Mouse (Mus musculus) thymus, postnatal 25 days (tissue): Measurements from ENCODE around the gene Nptx1.

Experiments
- DNase-seq: peaks from one replicate; pipeline ENCODE4 v3.0.0; 2022

Gene Nptx1

GRCm38 (mm10) chr11:119550546-119551335, 3.2 kb upstream of the Nptx1 start:
- no peak for DNase-seq

- DNase-seq = no peak
Measured at GRCm38 (mm10) chr11:119549371-119549811, 1.8 kb upstream of the Nptx1 start.

- DNase-seq = peak; percentile 12
Measured at GRCm38 (mm10) chr11:119548741-119549370, 1.3 kb upstream of the Nptx1 start.

- DNase-seq = no peak
Measured at GRCm38 (mm10) chr11:119547951-119548591, 518 bp upstream of the Nptx1 start.

- no peak for DNase-seq
Measured at GRCm38 (mm10) chr11:119546496-119547182, 914 bp downstream of the Nptx1 start.

GRCm38 (mm10) chr11:119545741-119546495, 1.6 kb downstream of the Nptx1 start:
- no peak for DNase-seq

- DNase-seq = no peak
Measured at GRCm38 (mm10) chr11:119545281-119545680, 2.3 kb downstream of the Nptx1 start.

- no peak for DNase-seq
Measured at GRCm38 (mm10) chr11:119544518-119545105, 2.9 kb downstream of the Nptx1 start.

- DNase-seq = no peak
Measured at GRCm38 (mm10) chr11:119543816-119544517, 3.6 kb downstream of the Nptx1 start.

- no peak for DNase-seq
Measured at GRCm38 (mm10) chr11:119542886-119543285, 4.7 kb downstream of the Nptx1 start.

- DNase-seq = no peak
Measured at GRCm38 (mm10) chr11:119542371-119542770, 5.2 kb downstream of the Nptx1 start.

- no peak for DNase-seq
Measured at GRCm38 (mm10) chr11:119541082-119541481, 6.5 kb downstream of the Nptx1 start.

- DNase-seq = no peak
Measured at GRCm38 (mm10) chr11:119540560-119540959, 7.0 kb downstream of the Nptx1 start.

GRCm38 (mm10) chr11:119539944-119540343, 7.6 kb downstream of the Nptx1 start:
- no peak for DNase-seq

- DNase-seq = no peak
Measured at GRCm38 (mm10) chr11:119533745-119534144, 13.8 kb downstream of the Nptx1 start.

GRCm38 (mm10) chr11:119532460-119532859, 15.1 kb downstream of the Nptx1 start:
- no peak for DNase-seq

- no peak for DNase-seq
Measured at GRCm38 (mm10) chr11:119528930-119529329, 18.6 kb downstream of the Nptx1 start.

- DNase-seq = no peak
Measured at GRCm38 (mm10) chr11:119526068-119526966, 21.2 kb downstream of the Nptx1 start.

- peak; percentile 84 for DNase-seq
Measured at GRCm38 (mm10) chr11:119524545-119524949, 23.0 kb downstream of the Nptx1 start.

GRCm38 (mm10) chr11:119523392-119523791, 24.2 kb downstream of the Nptx1 start:
- DNase-seq = no peak
